Comparison of ENCODE assay signal across 8 mouse cellular contexts in genomic region chr2:26639838-26640830, GRCm38 (mm10). TPM values are rescaled to one million over a fixed set of nuclear protein-coding genes. Genes with fewer than 3 reads are reported as not detected.
DNase-seq lines count a peak whose midpoint lies in the region; ATAC-seq lines count a peak whose summit lies in the region.

No protein-coding gene starts in this region.

- peaks cover 30% of the 10 kb centered on the region for H3K36me3 ChIP-seq in hindbrain, embryonic 15.5 days

- H3K4me1 ChIP-seq in hindbrain, embryonic 15.5 days (replicated peaks) = peaks cover 40% of the 10 kb centered on the region

- 4% methylated on average over 49 of the region's 49 CpGs for WGBS in hindbrain, embryonic 15.5 days

- peak overlapping the region; percentile 81 for H3K27ac ChIP-seq in hindbrain, embryonic 15.5 days (replicated peaks)

- H3K4me2 ChIP-seq in hindbrain, embryonic 15.5 days = peak overlapping the region; percentile 78

- peak overlapping the region; percentile 79 for H3K4me3 ChIP-seq in hindbrain, embryonic 15.5 days

- no peaks in the 10 kb centered on the region for H3K9me3 ChIP-seq in hindbrain, embryonic 15.5 days

- peak; percentile 79 for ATAC-seq in hindbrain, embryonic 15.5 days (ENCODE audit: low FRiP score, low read depth)

- DNase-seq in T-cell, adult 2 months (ENCODE audit: low spot score) = peak; percentile 91
- DNase-seq in cerebellum, postnatal 36 days = peak; percentile 97 to 100
- peak; percentile 98 for DNase-seq in frontal cortex, postnatal 36 days (ENCODE audit: low spot score in 2 of 2)
- DNase-seq in layer of hippocampus, postnatal 36 days = peak; percentile 94
- peak; percentile 95 for DNase-seq in lung, postnatal 25 days (ENCODE audit: low spot score)
- peak; percentile 93 for DNase-seq in retina, adult 2 months (ENCODE audit: low read depth, low spot score)
- DNase-seq in thymus, postnatal 25 days = peak; percentile 96

- peak overlapping the region; percentile 85 for H3K9ac ChIP-seq in hindbrain, embryonic 15.5 days

- H3K27me3 ChIP-seq in hindbrain, embryonic 15.5 days = no peaks in the 10 kb centered on the region

RNA-seq across cellular contexts. Expression of gene Fam69b, which starts 11.9 kb away (rescaled TPM):
- 138 and 152 TPM in 2 replicates for polyA plus RNA-seq in hindbrain, embryonic 15.5 days (2015; fragmentation: Nextera tagmentation; extraction: Ambion mirVana)
- total RNA-seq in layer of hippocampus, postnatal 36 days (2021) = 10 to 100 TPM; 73.2 to 77.5 TPM

RNA-seq across cellular contexts. Expression of gene Lcn4, which starts 30.9 kb away (rescaled TPM):
- not detected in 2 replicates for polyA plus RNA-seq in hindbrain, embryonic 15.5 days (2015; fragmentation: Nextera tagmentation; extraction: Ambion mirVana)
- total RNA-seq in layer of hippocampus, postnatal 36 days (2021) = not detected

RNA-seq across cellular contexts. Expression of gene Agpat2, which starts 35.9 kb away (rescaled TPM):
- 6.1 and 6.6 TPM in 2 replicates for polyA plus RNA-seq in hindbrain, embryonic 15.5 days (2015; fragmentation: Nextera tagmentation; extraction: Ambion mirVana)
- 1 to 10 TPM; 1.3 to 2.3 TPM for total RNA-seq in layer of hippocampus, postnatal 36 days (2021)

RNA-seq across cellular contexts. Expression of gene Gm20532, which starts 53.7 kb away (rescaled TPM):
- not detected in 2 replicates for polyA plus RNA-seq in hindbrain, embryonic 15.5 days (2015; fragmentation: Nextera tagmentation; extraction: Ambion mirVana)
- not detected for total RNA-seq in layer of hippocampus, postnatal 36 days (2021)

Comparison
In these comparisons a context has a peak if more than half of its experiments do, and no peak if none do; other contexts are left out.
1. Peak in every context shown above with its lines: DNase-seq, ATAC-seq, H3K4me3 ChIP-seq and H3K27ac ChIP-seq.